Mouse (Mus musculus): Measurements from ENCODE around the gene Antxr1. TPM values are rescaled to one million over a fixed set of nuclear protein-coding genes. Genes with fewer than 3 reads are reported as not detected.

Gene Antxr1
- total RNA-seq, 2 experiments from 2014 or later, result 9.0 to 10.2 TPM

DNA sequence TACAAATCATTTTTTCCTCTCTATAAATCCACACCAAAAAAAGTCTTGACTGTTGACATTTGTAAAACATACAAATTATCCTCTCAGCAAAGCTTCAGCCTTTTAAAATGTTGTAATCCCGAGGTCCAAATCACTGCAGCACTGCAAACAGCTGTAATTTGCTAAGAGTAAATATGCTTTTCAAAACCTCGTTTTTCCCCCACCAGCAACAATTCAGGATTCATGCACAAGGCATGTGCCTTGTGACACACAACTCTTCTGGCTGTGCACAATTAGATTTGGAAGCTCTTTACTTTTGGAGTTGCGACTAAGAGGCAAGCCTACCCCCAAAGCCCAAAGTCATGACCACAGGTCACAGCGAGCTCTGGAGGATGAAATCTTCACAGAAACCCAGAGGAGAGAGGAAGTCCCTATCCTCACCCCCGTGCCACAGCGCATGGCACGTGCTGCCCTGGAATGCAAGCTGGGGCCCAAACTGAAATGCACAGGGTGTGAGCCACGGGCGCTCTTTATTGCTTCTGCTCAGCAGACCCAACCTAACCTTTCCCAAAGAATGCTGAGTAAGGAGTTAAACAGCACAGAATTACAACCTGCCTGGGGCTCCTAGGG is 87.3 kb downstream of the Antxr1 start:
- no peak for DNase-seq

- no peak for DNase-seq
Measured at GRCm38 (mm10) chr6:87244117-87245100, 91.2 kb downstream of the Antxr1 start.

DNA sequence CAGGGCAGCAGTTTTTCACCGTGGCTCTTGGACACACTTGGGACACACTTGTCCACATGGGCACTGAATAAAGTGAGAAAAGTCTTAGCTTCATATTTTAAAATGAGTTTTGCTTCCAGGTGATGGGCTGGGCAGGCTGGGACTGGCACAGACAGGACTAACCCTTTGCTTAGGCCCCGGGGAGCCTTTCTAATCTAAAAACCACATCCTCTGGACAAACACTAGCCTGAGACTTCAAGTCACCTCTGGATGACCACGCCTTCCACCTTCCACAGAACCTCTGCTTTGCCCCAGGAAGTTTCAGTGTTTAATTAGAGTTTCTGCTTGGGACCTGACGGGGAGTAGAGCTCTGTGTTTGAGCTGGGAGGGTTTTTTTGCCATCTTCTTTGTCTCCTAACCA is 98.4 kb downstream of the Antxr1 start:
- DNase-seq, result no peak

DNA sequence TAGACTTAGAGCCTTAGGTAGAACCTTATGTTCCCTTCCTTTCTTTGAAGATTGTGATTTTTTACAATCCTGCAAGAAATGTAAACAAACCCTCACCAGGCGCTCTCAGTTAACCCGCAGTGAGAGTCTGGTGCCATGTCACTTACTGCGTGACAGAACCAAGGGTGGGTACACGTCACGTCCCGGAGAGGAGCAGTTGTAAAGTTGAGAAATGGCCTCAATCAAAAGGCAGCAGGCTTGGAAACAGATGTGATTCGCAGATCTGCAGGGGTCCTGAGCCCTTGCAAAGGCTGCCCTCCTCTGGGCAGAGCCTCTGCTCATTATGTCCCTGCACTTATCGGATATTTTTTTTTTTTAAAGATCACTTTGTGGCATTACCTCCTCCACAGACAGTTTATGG is 99.6 kb downstream of the Antxr1 start:
- DNase-seq, result no peak

DNA sequence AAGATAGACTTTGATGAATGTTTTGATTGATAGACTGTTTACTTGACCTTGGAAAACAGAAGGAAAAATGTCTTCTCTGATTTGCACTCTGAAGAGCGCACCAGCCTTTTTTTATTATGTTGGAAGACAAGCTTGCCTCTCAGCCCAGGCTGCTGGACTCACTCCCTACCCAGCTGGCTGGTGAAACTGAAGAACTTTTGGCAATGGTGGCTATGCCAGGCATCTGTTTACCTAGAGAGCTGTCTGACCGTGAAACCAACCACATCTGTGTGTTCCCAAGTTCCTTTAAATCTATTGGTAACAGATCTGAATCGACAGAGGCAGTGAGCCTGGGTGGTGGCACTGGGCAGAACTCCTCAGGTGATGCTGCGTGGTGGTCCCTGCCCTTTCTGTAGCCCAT is 102.5 kb downstream of the Antxr1 start:
- no peak for DNase-seq

- DNase-seq, result no peak
Measured at GRCm38 (mm10) chr6:87230041-87230440, 105.6 kb downstream of the Antxr1 start.

DNA sequence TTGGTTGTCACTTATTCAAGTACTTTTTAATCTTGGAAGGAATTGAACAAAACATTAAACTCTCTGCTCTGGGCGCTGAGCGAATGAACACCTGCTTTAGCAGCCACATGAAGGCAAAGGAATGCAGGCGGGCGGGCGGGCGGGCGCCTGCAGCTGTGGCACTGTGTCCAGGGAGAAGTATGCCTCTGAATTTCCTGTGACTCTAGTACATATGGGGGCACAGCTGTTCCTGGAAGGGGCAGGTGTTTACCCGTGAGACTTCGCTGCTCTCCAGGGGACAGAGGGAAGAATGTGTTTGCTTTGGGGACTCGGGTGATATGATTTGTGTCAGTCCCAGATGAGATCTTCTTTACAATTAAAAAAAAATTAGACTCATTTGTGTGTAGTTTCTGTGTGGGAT is 107.7 kb downstream of the Antxr1 start:
- DNase-seq, result no peak

DNA sequence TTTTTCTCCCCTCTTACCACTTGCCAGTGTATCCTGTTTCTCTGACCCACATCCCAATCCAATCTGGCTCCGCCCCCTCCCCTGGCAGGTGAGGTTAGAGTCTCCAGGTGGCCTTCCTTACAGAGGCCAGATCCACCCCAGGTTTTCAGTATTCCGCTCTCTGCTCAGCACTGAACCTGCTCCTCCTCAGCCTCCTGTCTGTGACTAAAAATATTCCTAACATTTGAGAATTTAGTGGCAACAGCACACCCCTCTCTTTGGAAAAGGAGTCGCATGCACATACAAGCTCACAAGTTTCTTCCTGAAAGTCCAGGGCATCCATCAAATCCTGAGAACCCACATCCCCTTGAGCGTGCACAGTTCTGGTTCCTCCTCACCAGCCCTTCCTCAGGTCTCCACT is 109.3 kb downstream of the Antxr1 start:
- DNase-seq, result no peak

DNA sequence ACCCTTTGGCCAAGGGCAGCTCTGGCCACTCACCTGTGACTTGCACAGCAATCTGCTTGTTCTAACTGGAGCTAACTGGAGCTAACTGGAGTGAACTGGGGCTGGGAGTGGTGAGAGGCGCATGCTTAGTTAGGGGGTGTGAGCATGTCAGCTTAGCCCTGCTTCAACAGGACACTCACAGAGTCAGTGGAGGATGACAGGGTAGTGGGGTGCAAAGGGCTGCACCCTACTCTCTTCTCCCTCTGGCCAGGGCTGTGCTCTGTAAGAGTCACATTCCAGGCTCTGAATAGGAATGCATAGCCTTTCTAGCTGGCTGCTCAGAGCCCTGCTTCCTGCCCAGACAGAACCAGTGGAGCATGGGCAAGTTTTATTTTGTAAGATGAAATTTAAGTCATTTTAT is 110.3 kb downstream of the Antxr1 start:
- no peak for DNase-seq

DNA sequence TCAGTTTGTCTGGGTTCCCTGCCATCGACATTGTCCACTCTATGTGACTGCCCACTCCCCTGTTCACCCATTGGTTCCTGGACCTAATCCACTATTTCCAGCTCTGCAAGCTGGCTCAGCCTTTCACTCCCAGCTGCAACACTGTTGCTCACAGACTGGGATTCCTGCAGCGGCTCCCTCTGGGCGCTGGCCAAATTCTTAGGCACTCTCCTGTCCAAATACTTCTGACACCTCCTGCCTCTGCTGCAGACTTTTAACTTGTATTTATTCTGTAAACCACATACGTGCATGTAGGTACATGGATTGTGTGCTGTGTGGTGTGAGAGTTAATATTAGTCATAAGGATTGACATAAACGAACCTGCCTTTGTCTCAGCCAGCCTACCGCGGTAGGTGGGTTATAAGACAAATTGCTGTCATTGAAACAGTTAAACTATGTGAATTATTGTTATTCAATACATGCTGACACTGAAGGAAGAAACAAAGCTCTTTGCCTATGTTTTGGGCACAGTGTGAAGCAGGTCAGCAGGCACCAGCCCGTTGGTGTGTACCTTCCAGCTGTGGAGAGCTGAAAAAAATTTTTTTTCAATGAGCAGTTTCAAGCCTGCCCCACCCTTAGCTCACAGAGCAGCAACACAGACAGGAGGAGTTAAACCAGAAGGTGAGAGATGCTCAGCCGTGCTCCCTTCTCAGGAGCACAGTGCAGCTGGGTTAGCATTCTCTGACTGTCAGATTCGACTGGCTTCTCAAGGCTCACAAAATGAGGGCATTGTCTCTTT is 112.6 kb downstream of the Antxr1 start:
- DNase-seq, result no peak

- DNase-seq, result no peak
Measured at GRCm38 (mm10) chr6:87219061-87219992, 116.3 kb downstream of the Antxr1 start.

DNA sequence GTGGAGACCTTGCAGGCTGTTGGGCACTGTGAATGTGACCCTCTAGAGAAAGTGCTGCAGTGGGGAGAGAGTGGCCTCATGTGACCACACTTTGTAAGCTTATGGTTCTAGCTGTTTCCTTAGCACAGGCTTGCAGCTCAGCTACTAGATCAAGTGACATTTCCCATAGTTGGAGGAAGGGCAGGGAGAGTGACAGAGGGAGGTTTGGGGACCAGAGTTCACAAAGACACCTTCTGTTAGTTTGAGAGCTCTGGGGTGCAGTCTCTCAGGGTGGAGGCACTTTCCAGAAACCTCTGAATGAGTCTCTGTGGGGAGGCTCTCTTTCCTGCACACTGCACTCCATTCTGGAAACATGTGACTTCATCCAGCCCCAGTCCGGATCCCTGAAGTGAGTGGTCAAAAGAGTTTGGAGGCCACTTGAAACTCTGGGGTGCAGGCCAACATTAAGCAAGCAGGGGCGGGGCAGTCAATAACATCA is 119.5 kb downstream of the Antxr1 start:
- no peak for DNase-seq

- DNase-seq, result no peak
Measured at GRCm38 (mm10) chr6:87213262-87213661, 122.4 kb downstream of the Antxr1 start.

GRCm38 (mm10) chr6:87211551-87211950 is 124.1 kb downstream of the Antxr1 start:
- no peak for DNase-seq

DNA sequence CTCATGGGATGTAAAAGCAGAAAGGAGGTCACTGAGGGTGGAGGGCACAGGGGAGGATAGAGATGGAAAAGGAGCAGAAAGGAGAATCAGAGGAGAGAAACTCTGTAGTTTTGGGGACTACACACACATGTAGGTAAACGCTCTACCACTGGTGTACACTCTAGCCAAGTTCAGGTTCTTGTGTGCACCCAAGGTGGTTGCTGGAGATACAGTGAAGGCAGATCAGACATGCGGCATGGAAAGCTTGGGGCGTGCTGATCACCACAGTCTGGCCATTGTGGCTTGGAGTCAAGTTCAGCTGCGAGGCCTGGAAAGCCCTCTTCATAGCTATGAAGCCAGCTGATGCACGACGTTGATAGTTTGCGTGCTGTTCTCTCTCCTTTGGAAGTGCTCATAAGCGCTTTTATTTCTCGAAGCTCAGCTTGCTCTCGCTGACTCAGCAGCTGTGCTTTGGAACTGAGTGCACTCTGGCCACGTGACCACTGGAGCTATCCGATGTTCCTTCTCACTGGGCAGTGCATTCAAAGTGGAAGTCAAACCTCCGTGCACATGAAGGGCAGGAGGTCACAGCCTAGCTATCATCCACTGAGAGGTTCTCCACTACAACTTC is 128.1 kb downstream of the Antxr1 start:
- peak in 1 of 2 experiments; percentile 19 for DNase-seq

DNA sequence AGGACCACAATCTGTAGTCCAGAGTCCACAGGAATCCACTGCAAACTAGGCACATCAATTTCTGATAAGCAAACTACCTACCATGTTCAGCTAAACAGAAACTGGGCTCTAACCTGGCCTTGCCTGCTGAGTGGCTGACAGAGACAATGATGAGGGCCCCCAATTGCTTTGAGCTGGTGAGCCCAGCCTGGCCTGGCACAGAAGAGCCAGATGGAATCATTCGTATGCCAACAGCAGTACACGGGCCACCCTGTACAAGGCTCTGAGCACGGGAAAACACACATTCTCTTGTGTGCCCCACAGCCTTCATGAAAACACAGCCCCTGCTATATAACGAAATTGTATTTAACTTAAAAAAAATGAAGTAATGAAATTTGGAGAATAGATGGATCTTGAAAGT is 128.8 kb downstream of the Antxr1 start:
- DNase-seq, result no peak

- DNase-seq, result no peak
Measured at GRCm38 (mm10) chr6:87203467-87203866, 132.2 kb downstream of the Antxr1 start.

- DNase-seq, result no peak
Measured at GRCm38 (mm10) chr6:87203065-87203464, 132.6 kb downstream of the Antxr1 start.

GRCm38 (mm10) chr6:87202048-87202605 is 133.5 kb downstream of the Antxr1 start:
- DNase-seq, result no peak

- no peak for DNase-seq
Measured at GRCm38 (mm10) chr6:87189755-87190154, 145.9 kb downstream of the Antxr1 start.

DNA sequence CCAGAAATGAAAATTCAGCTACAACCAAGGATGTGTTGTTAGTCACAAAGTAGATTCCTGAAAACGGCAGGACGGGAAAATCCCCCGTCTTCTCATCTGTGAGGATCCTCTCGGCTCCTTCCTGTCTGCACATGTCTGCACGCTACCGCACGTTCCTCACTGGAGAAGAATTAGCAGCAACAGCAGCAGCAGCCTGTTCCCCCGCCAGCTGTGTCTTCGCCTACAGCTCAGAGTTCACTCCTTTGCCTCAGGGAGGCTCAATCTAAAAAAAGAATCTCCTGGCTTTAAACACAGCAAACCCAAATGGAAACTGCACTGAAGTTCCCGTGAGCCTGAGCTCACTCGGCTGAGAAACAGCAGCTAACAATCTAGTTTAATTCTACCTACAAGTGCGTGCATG is 148.6 kb downstream of the Antxr1 start:
- DNase-seq, result peak; percentile 23 to 45

All from layer of hippocampus, postnatal 36 days (tissue).